Mouse (Mus musculus) hematopoietic multipotent progenitor cell, adult 10-12 weeks (in vitro differentiated cells): ENCODE results near the gene Kcnv2. TPM values are rescaled to one million over a fixed set of nuclear protein-coding genes. Genes with fewer than 3 reads are reported as not detected.

Experiments used
- polyA plus RNA-seq: library from polyadenylated mRNA; stranded (reverse); fragments of >175 nt; gene quantifications from 2 replicates; pipeline ENCODE4 v1.2.3, GENCODE M21; 2012; ENCODE audit warnings: low replicate concordance

The Kcnv2 gene
- polyA plus RNA-seq, result not detected in 2 replicates

GRCm38 (mm10) chr19:27322281-27322680 is at the start of gene Kcnv2:
Kcnv2 (plus strand) TSS chr19:27322588.

Other genes starting within 250 kb of the Kcnv2 start
- gene Vldlr, start 106.1 kb upstream of the Kcnv2 start, polyA plus RNA-seq, result not detected in 2 replicates
- gene Pum3, start 107.2 kb downstream of the Kcnv2 start, polyA plus RNA-seq, result 17.4 and 44.5 TPM in 2 replicates